Mouse (Mus musculus) MEL (cell line): Measurements from ENCODE around the gene Pcgf6. TPM values are rescaled to one million over a fixed set of nuclear protein-coding genes. Genes with fewer than 3 reads are reported as not detected.

Source experiments
- DNase-seq: peaks from one replicate; pipeline ENCODE4 v3.0.0; 2011; ENCODE audit warnings: low read depth, low spot score
- H3K27ac ChIP-seq: 2 replicates; pipeline ENCODE4 v1.5.1; 2012; ENCODE audit warnings: low read depth, mild to moderate bottlenecking, control low read depth, low read length, moderate library complexity; ENCODE audit not compliant: control insufficient read depth
- H3K27me3 ChIP-seq, 2 experiments: fragments of 150-350 bp in 1 of 2; sonication (generic) in 1 of 2; 2 replicates each; pipeline ENCODE4 v1.6.1; 2012; ENCODE audit warnings: low read length in 2 of 2, mild to moderate bottlenecking in 2 of 2, improper control_type of control experiment in 1 of 2, moderate library complexity in 1 of 2; ENCODE audit not compliant: insufficient read depth in 2 of 2, control insufficient read depth in 1 of 2
- H3K36me3 ChIP-seq, 2 experiments: 2 replicates each; pipeline ENCODE4 v1.6.1; 2012 to 2014; ENCODE audit warnings: low read length in 2 of 2, improper control_type of control experiment in 1 of 2, inconsistent platforms in 1 of 2, mild to moderate bottlenecking in 1 of 2; ENCODE audit not compliant: insufficient read depth in 2 of 2, control insufficient read depth in 1 of 2
- H3K4me1 ChIP-seq, 2 experiments: fragments of 150-350 bp in 1 of 2; sonication (generic) in 1 of 2; 2 replicates each; pipeline ENCODE4 v1.6.1; 2012; ENCODE audit warnings: low read length in 2 of 2, improper control_type of control experiment in 1 of 2, mild to moderate bottlenecking in 1 of 2; ENCODE audit not compliant: insufficient read depth in 2 of 2, control insufficient read depth in 1 of 2
- H3K4me3 ChIP-seq, 2 experiments: fragments of 150-350 bp in 1 of 2; sonication (generic) in 1 of 2; 2 replicates each; pipeline ENCODE4 v1.5.1; 2012; ENCODE audit warnings: low read depth in 2 of 2, low read length in 2 of 2, mild to moderate bottlenecking in 2 of 2, moderate library complexity in 2 of 2, control low read depth in 1 of 2, improper control_type of control experiment in 1 of 2; ENCODE audit not compliant: control insufficient read depth in 1 of 2, insufficient read depth in 1 of 2
- H3K79me2 ChIP-seq: 2 replicates; pipeline ENCODE4 v1.6.1; 2012; ENCODE audit warnings: mild to moderate bottlenecking, low read length, moderate library complexity; ENCODE audit not compliant: control insufficient read depth, poor library complexity, insufficient read depth
- H3K9ac ChIP-seq: 2 replicates; pipeline ENCODE4 v1.6.1; 2012; ENCODE audit warnings: low read depth, mild to moderate bottlenecking, control low read depth, low read length, moderate library complexity; ENCODE audit not compliant: control insufficient read depth, poor library complexity, severe bottlenecking
- H3K9me3 ChIP-seq: fragments of 150-350 bp; sonication (generic); replicated peaks from 2 replicates; pipeline ENCODE4 v1.6.1; 2012; ENCODE audit warnings: mild to moderate bottlenecking, low read length, improper control_type of control experiment, moderate library complexity; ENCODE audit not compliant: insufficient read depth
- BHLHE40 ChIP-seq: IDR thresholded peaks from 2 replicates; pipeline ENCODE4 v1.6.1; 2012; ENCODE audit warnings: low read depth, mild to moderate bottlenecking, inconsistent platforms, low read length, improper control_type of control experiment, borderline replicate concordance
- CHD1 ChIP-seq: IDR thresholded peaks from 2 replicates; pipeline ENCODE4 v1.6.1; 2012; ENCODE audit warnings: low read depth, mild to moderate bottlenecking, inconsistent platforms, low read length, improper control_type of control experiment
- CHD2 ChIP-seq: IDR thresholded peaks from 2 replicates; pipeline ENCODE4 v1.6.1; 2011; ENCODE audit warnings: low read length, improper control_type of control experiment
- E2F4 ChIP-seq: IDR thresholded peaks from 2 replicates; pipeline ENCODE4 v1.6.1; 2011; ENCODE audit warnings: low read depth, low read length, improper control_type of control experiment, borderline replicate concordance
- EP300 ChIP-seq, 2 experiments: IDR thresholded peaks; 2 replicates each; pipeline ENCODE4 v1.6.1; 2011; ENCODE audit warnings: improper control_type of control experiment in 2 of 2, low read length in 2 of 2, low read depth in 1 of 2, mild to moderate bottlenecking in 1 of 2
- ETS1 ChIP-seq: IDR thresholded peaks from 2 replicates; pipeline ENCODE4 v1.6.1; 2012; ENCODE audit warnings: low read depth, mild to moderate bottlenecking, inconsistent platforms, low read length, improper control_type of control experiment, moderate library complexity
- GABPA ChIP-seq: IDR thresholded peaks from 2 replicates; pipeline ENCODE4 v1.6.1; 2012; ENCODE audit warnings: low read depth, mild to moderate bottlenecking, inconsistent platforms, low read length, improper control_type of control experiment, moderate library complexity
- GATA1 ChIP-seq: IDR thresholded peaks from 2 replicates; pipeline ENCODE4 v1.6.1; 2011; ENCODE audit warnings: low read depth, low read length, improper control_type of control experiment
- MAFK ChIP-seq: IDR thresholded peaks from 2 replicates; pipeline ENCODE4 v1.6.1; 2011; ENCODE audit warnings: low read depth, mild to moderate bottlenecking, low read length, improper control_type of control experiment, borderline replicate concordance
- MAX ChIP-seq: IDR thresholded peaks from 2 replicates; pipeline ENCODE4 v1.6.1; 2011; ENCODE audit warnings: low read length, improper control_type of control experiment
- MAZ ChIP-seq: IDR thresholded peaks from 2 replicates; pipeline ENCODE4 v1.6.1; 2012; ENCODE audit warnings: low read depth, mild to moderate bottlenecking, inconsistent platforms, low read length, improper control_type of control experiment
- MYC ChIP-seq: IDR thresholded peaks from 2 replicates; pipeline ENCODE4 v1.6.1; 2011; ENCODE audit warnings: low read depth, mild to moderate bottlenecking, low read length, improper control_type of control experiment, moderate library complexity
- NELFE ChIP-seq: IDR thresholded peaks from 2 replicates; pipeline ENCODE4 v1.6.1; 2011; ENCODE audit warnings: low read depth, low read length, improper control_type of control experiment
- NRF1 ChIP-seq: IDR thresholded peaks from 2 replicates; pipeline ENCODE4 v1.6.1; 2014; ENCODE audit warnings: low read depth, mild to moderate bottlenecking, inconsistent platforms, low read length, improper control_type of control experiment, moderate library complexity; ENCODE audit not compliant: poor library complexity, insufficient read depth, severe bottlenecking
- POLR2A ChIP-seq, 2 experiments: IDR thresholded peaks; 2 replicates each; pipeline ENCODE4 v1.6.1; 2011 to 2012; ENCODE audit warnings: low read length in 2 of 2, mild to moderate bottlenecking in 2 of 2, control low read depth in 1 of 2, improper control_type of control experiment in 1 of 2, low read depth in 1 of 2, moderate library complexity in 1 of 2; ENCODE audit not compliant: control insufficient read depth in 1 of 2, insufficient read depth in 1 of 2, poor library complexity in 1 of 2
- POLR2AphosphoS2 ChIP-seq: IDR thresholded peaks from 2 replicates; pipeline ENCODE4 v1.6.1; 2011; ENCODE audit warnings: low read length, improper control_type of control experiment
- RAD21 ChIP-seq: IDR thresholded peaks from 2 replicates; pipeline ENCODE4 v1.6.1; 2011; ENCODE audit warnings: mild to moderate bottlenecking, low read depth, low read length, improper control_type of control experiment
- SMC3 ChIP-seq: IDR thresholded peaks from 2 replicates; pipeline ENCODE4 v1.6.1; 2011; ENCODE audit warnings: low read depth, low read length, improper control_type of control experiment
- TBP ChIP-seq: IDR thresholded peaks from 2 replicates; pipeline ENCODE4 v1.8.0; 2011; ENCODE audit warnings: low read depth, low read length, improper control_type of control experiment
- TCF12 ChIP-seq: IDR thresholded peaks from 2 replicates; pipeline ENCODE4 v1.6.1; 2014; ENCODE audit warnings: low read depth, mild to moderate bottlenecking, inconsistent platforms, low read length, improper control_type of control experiment, moderate library complexity
- ZKSCAN1 ChIP-seq: IDR thresholded peaks from 2 replicates; pipeline ENCODE4 v1.6.1; 2012; ENCODE audit warnings: low read depth, mild to moderate bottlenecking, inconsistent platforms, low read length, improper control_type of control experiment, moderate library complexity
- ZMIZ1 ChIP-seq: IDR thresholded peaks from 2 replicates; pipeline ENCODE4 v1.6.1; 2012; ENCODE audit warnings: low read depth, mild to moderate bottlenecking, inconsistent platforms, low read length, improper control_type of control experiment, moderate library complexity
- polyA plus RNA-seq, 2 experiments: library from polyadenylated mRNA; stranded (reverse) in 1 of 2; unstranded in 1 of 2; fragments of >175 nt in 1 of 2; fragments of >200 nt in 1 of 2; gene quantifications; 2 replicates each; pipeline versions ENCODE4 v1.2.1 to v1.2.4; 2012; ENCODE audit warnings: low replicate concordance in 2 of 2, low read depth in 1 of 2; ENCODE audit not compliant: insufficient read length in 2 of 2, insufficient read depth in 1 of 2, missing spikeins in 1 of 2
- total RNA-seq: library from RNA; depleted of rRNA; stranded (reverse); fragments of 300-350 nt; gene quantifications from 2 replicates; pipeline ENCODE4 v1.2.3, GENCODE M21; 2012

Pcgf6 gene
- total and polyA plus RNA-seq, 3 experiments, result 29.0 to 47.5 TPM; not detected in 1

- TF ChIP-seq NELFE (no peak), ZMIZ1 (no peak), GABPA (no peak), EP300 (IDR thresholded peaks at IDR 0.05; ENCODE audit: low read depth in 1 of 2, low read length in 2 of 2) (peak; percentile 57), TBP (0 out of 2 replicates have a peak, but pooled peaks have one; percentile 48), GATA1 (0 out of 2 replicates have a peak, but pooled peaks have one; percentile 15), SMC3 (no peak), MAFK (no peak)
- TF ChIP-seq, all 39 proteins: peak for 3
- Histone ChIP-seq H3K79me2 (no peaks in the 10 kb centered on the region), H3K4me1 (no peaks in the 10 kb centered on the region), H3K4me3 (no peak overlapping the region), H3K36me3 (no peaks in the 10 kb centered on the region), H3K27me3 (peaks cover 0 to 4% of the 10 kb centered on the region in 2 experiments; a peak in 2 of 4 replicates), H3K9ac (no peak overlapping the region), H3K9me3 (no peaks in the 10 kb centered on the region), H3K27ac (no peak overlapping the region)
- peak; percentile 72 for DNase-seq
Measured at GRCm38 (mm10) chr19:47022709-47023108, 28.0 kb downstream of the Pcgf6 start.

GRCm38 (mm10) chr19:47019326-47019725 lies 31.4 kb downstream of the Pcgf6 start:
- peaks cover 0 to 7% of the 10 kb centered on the region in 2 experiments; a peak in 2 of 4 replicates for H3K27me3 ChIP-seq
- no peaks in the 10 kb centered on the region for H3K79me2 ChIP-seq
- H3K9me3 ChIP-seq, result no peaks in the 10 kb centered on the region
- no peaks in the 10 kb centered on the region for H3K4me1 ChIP-seq
- H3K36me3 ChIP-seq, result no peaks in the 10 kb centered on the region
- TF ChIP-seq BHLHE40 (no peak), MAZ (no peak), ZKSCAN1 (no peak), E2F4 (no peak), NELFE (no peak), MYC (no peak), TCF12 (no peak)
- H3K27ac ChIP-seq, result no peak overlapping the region
- no peak overlapping the region for H3K9ac ChIP-seq
- no peak overlapping the region for H3K4me3 ChIP-seq
- no peak for DNase-seq

DNA sequence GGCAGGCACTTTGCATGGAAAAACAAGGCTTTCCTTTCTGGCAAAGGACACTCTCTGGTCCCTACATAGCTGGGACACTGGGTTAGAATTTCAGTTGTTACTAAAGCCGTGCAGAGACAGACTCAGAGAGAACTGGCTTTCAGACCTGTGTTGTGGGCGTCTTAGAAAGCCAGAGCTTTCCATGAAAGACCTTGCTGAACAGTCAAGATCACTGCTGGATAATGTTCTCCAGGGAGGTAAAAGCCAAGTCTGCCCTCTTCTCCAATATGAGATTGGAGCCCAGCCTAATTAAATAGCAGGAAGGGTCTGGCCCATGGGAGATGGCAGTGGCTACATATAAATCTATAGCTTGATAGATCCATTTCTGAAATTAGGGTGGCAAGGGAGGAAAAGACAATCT lies 32.4 kb downstream of the Pcgf6 start:
- DNase-seq, result no peak
- no peak overlapping the region for H3K9ac ChIP-seq
- no peaks in the 10 kb centered on the region for H3K36me3 ChIP-seq
- H3K27ac ChIP-seq, result no peak overlapping the region
- no peaks in the 10 kb centered on the region for H3K79me2 ChIP-seq
- H3K9me3 ChIP-seq, result no peaks in the 10 kb centered on the region
- H3K27me3 ChIP-seq, result peaks cover 0 to 7% of the 10 kb centered on the region in 2 experiments; a peak in 2 of 4 replicates
- H3K4me3 ChIP-seq, result no peak overlapping the region
- no peaks in the 10 kb centered on the region for H3K4me1 ChIP-seq
- no peak for TF ChIP-seq CHD2
- no peak for TF ChIP-seq CHD1
- no peak for TF ChIP-seq POLR2A (IDR thresholded peaks at IDR 0.05; ENCODE audit: control insufficient read depth in 1 of 2, insufficient read depth in 1 of 2, low read depth in 1 of 2, low read length in 2 of 2, poor library complexity in 1 of 2)
- no peak for TF ChIP-seq BHLHE40
- TF ChIP-seq ZKSCAN1, result no peak
- no peak for TF ChIP-seq NELFE
- no peak for TF ChIP-seq MYC
- no peak for TF ChIP-seq RAD21
- TF ChIP-seq POLR2AphosphoS2, result no peak
- no peak for TF ChIP-seq E2F4
- no peak for TF ChIP-seq MAX
- no peak for TF ChIP-seq GABPA
- no peak for TF ChIP-seq SMC3
- TF ChIP-seq ETS1, result no peak
- TF ChIP-seq NRF1, result no peak
